In genomic region chr13:13889297-13890120, GRCm38 (mm10) we compare ENCODE assay signal across 8 mouse cellular contexts.
A peak's percentile ranks its signal among the peaks of the same experiment; 100 is the strongest.
DNase-seq lines count a peak whose midpoint lies in the region; ATAC-seq lines count a peak whose summit lies in the region.

No protein-coding gene starts in this region.

- DNase-seq in adipocyte (ENCODE audit: low spot score), result peak; percentile 99
- peak; percentile 96 for DNase-seq in embryo, embryonic 10 days (ENCODE audit: low spot score)
- DNase-seq in gastrocnemius, postnatal 10 days, result peak; percentile 89
- DNase-seq in induced T-regulatory cell, adult 2 months (ENCODE audit: low read depth), result peak; percentile 100
- DNase-seq in left cerebral cortex, adult 9 months (ENCODE audit: low spot score in 2 of 2), result peak; percentile 89 to 99
- DNase-seq in right cerebral cortex, postnatal 14 days, result peak; percentile 91
- peak; percentile 93 to 94 for DNase-seq in urinary bladder, postnatal 36 days (ENCODE audit: low spot score in 2 of 2)

- ATAC-seq in megakaryocyte progenitor cell, adult 5-6 weeks (replicated peaks; ENCODE audit: poor library complexity), result peak; percentile 100

Comparison
In these comparisons a context has a peak if more than half of its experiments do, and no peak if none do; other contexts are left out.
1. Peak in every context shown above with its lines: DNase-seq and ATAC-seq.